Mouse (Mus musculus): ENCODE measurements at regions not wholly inside any gene's neighbourhood (a gene's known extent, or its start where the extent isn't known, plus 50 kb on each side); places are given as distances from the start of the nearest gene placed in this dataset.
"Not testable (repeated sequence)": the region's sequence is repeated elsewhere in the genome, so short reads cannot be mapped to it uniquely, and the experiment has no call there.

GRCm38 (mm10) chr13:101955806-101956418 lies 187.9 kb upstream of the Pik3r1 start:
- no peak for DNase-seq

- DNase-seq = no peak
Measured at GRCm38 (mm10) chr13:101957782-101958181, 189.8 kb upstream of the Pik3r1 start.

GRCm38 (mm10) chr13:101965537-101965936 lies 197.5 kb upstream of the Pik3r1 start:
- no peak for DNase-seq

GRCm38 (mm10) chr13:101966799-101967397 lies 198.9 kb upstream of the Pik3r1 start:
- no peak for DNase-seq

- DNase-seq = no peak
Measured at GRCm38 (mm10) chr13:101967466-101967865, 199.4 kb upstream of the Pik3r1 start.

GRCm38 (mm10) chr13:101976766-101977165 lies 208.7 kb upstream of the Pik3r1 start:
- DNase-seq = no peak

GRCm38 (mm10) chr13:101980171-101980835 lies 212.3 kb upstream of the Pik3r1 start:
- no peak for DNase-seq

GRCm38 (mm10) chr13:101988637-101989413 lies 220.8 kb upstream of the Pik3r1 start:
- DNase-seq = no peak

- no peak for DNase-seq
Measured at GRCm38 (mm10) chr13:101991729-101992128, 223.7 kb upstream of the Pik3r1 start.

- no peak for DNase-seq
Measured at GRCm38 (mm10) chr13:101994779-101995178, 226.8 kb upstream of the Pik3r1 start.

GRCm38 (mm10) chr13:101995529-101995928 lies 227.5 kb upstream of the Pik3r1 start:
- no peak for DNase-seq

- DNase-seq = peak; percentile 12
Measured at GRCm38 (mm10) chr13:101996144-101996543, 228.1 kb upstream of the Pik3r1 start.

GRCm38 (mm10) chr13:101997415-101997814 lies 229.4 kb upstream of the Pik3r1 start:
- no peak for DNase-seq

GRCm38 (mm10) chr13:102006565-102006964 lies 238.5 kb upstream of the Pik3r1 start:
- no peak for DNase-seq

GRCm38 (mm10) chr13:102011965-102012364 lies 243.9 kb upstream of the Pik3r1 start:
- no peak for DNase-seq

- no peak for DNase-seq
Measured at GRCm38 (mm10) chr13:102014514-102014913, 246.5 kb upstream of the Pik3r1 start.

GRCm38 (mm10) chr13:102014958-102015357 lies 246.9 kb upstream of the Pik3r1 start:
- DNase-seq = no peak

GRCm38 (mm10) chr13:102016518-102016917 lies 248.5 kb upstream of the Pik3r1 start:
- DNase-seq = no peak

- no peak for DNase-seq
Measured at GRCm38 (mm10) chr13:102022273-102022672, 254.3 kb upstream of the Pik3r1 start.

- no peak for DNase-seq
Measured at GRCm38 (mm10) chr13:102022757-102023156, 254.7 kb upstream of the Pik3r1 start.

GRCm38 (mm10) chr13:102023624-102024023 lies 255.6 kb upstream of the Pik3r1 start:
- DNase-seq = no peak

GRCm38 (mm10) chr13:102025138-102025537 lies 257.1 kb upstream of the Pik3r1 start:
- DNase-seq = no peak

- DNase-seq = not testable (repeated sequence)
Measured at GRCm38 (mm10) chr13:102025547-102025946, 257.5 kb upstream of the Pik3r1 start.

Measured in thymus, postnatal 14 days (tissue).